Mouse (Mus musculus) spleen, postnatal 4 days (tissue): ENCODE measurements around the gene 1700017B05Rik.
"Not testable (repeated sequence)": the region's sequence is repeated elsewhere in the genome, so short reads cannot be mapped to it uniquely, and the experiment has no call there.

ENCODE experiments used
- DNase-seq, 2 experiments: peaks; one replicate each; pipeline ENCODE4 v3.0.0; 2022; ENCODE audit warnings: low spot score in 2 of 2

1700017B05Rik gene

GRCm38 (mm10) chr9:57261913-57262794, at the start of gene 1700017B05Rik:
TSS of gene 1700017B05Rik (minus strand) at chr9:57262612.
- peak; percentile 84 to 94 for DNase-seq

- no peak for DNase-seq
Measured at GRCm38 (mm10) chr9:57310895-57311294, 48.5 kb upstream of the 1700017B05Rik start.

GRCm38 (mm10) chr9:57309353-57309752, 46.9 kb upstream of the 1700017B05Rik start:
- no peak for DNase-seq

- no peak for DNase-seq
Measured at GRCm38 (mm10) chr9:57307456-57307855, 45.0 kb upstream of the 1700017B05Rik start.

GRCm38 (mm10) chr9:57304716-57305115, 42.3 kb upstream of the 1700017B05Rik start:
- not testable (repeated sequence) for DNase-seq

GRCm38 (mm10) chr9:57304251-57304650, 41.8 kb upstream of the 1700017B05Rik start:
- no peak for DNase-seq

GRCm38 (mm10) chr9:57303356-57303755, 40.9 kb upstream of the 1700017B05Rik start:
- no peak for DNase-seq

- DNase-seq, result peak in 1 of 2 experiments; percentile 21
Measured at GRCm38 (mm10) chr9:57300825-57301224, 38.4 kb upstream of the 1700017B05Rik start.

- peak; percentile 80 to 82 for DNase-seq
Measured at GRCm38 (mm10) chr9:57299790-57300477, 37.5 kb upstream of the 1700017B05Rik start.

GRCm38 (mm10) chr9:57297938-57298337, 35.5 kb upstream of the 1700017B05Rik start:
- peak in 1 of 2 experiments; percentile 34 for DNase-seq

- DNase-seq, result no peak
Measured at GRCm38 (mm10) chr9:57296277-57296676, 33.9 kb upstream of the 1700017B05Rik start.

GRCm38 (mm10) chr9:57295666-57296065, 33.3 kb upstream of the 1700017B05Rik start:
- DNase-seq, result no peak

GRCm38 (mm10) chr9:57294905-57295304, 32.5 kb upstream of the 1700017B05Rik start:
- no peak for DNase-seq

GRCm38 (mm10) chr9:57287183-57287582, 24.8 kb upstream of the 1700017B05Rik start:
- no peak for DNase-seq

- peak in 1 of 2 experiments; percentile 58 for DNase-seq
Measured at GRCm38 (mm10) chr9:57283311-57283710, 20.9 kb upstream of the 1700017B05Rik start.

GRCm38 (mm10) chr9:57282686-57283085, 20.3 kb upstream of the 1700017B05Rik start:
- DNase-seq, result no peak

- DNase-seq, result peak; percentile 52 to 77
Measured at GRCm38 (mm10) chr9:57281549-57281948, 19.1 kb upstream of the 1700017B05Rik start.

- DNase-seq, result no peak
Measured at GRCm38 (mm10) chr9:57279441-57279840, 17.0 kb upstream of the 1700017B05Rik start.

- peak; percentile 27 to 66 for DNase-seq
Measured at GRCm38 (mm10) chr9:57278268-57278667, 15.9 kb upstream of the 1700017B05Rik start.

- DNase-seq, result no peak
Measured at GRCm38 (mm10) chr9:57276311-57276710, 13.9 kb upstream of the 1700017B05Rik start.

GRCm38 (mm10) chr9:57273805-57274494, 11.5 kb upstream of the 1700017B05Rik start:
- no peak for DNase-seq
